Mouse (Mus musculus) thymus, adult 2 months (tissue): Measurements from ENCODE around the gene Mdh1b. TPM values are rescaled to one million over a fixed set of nuclear protein-coding genes. Genes with fewer than 3 reads are reported as not detected.

Source experiments
- DNase-seq: peaks from one replicate; pipeline ENCODE4 v3.0.0; 2021
- H3K27ac ChIP-seq: fragments of 200-500 bp; 2 replicates; pipeline ENCODE4 v1.5.1; 2012; ENCODE audit warnings: low read length, control low read depth; ENCODE audit not compliant: control insufficient read depth, insufficient read depth
- H3K27me3 ChIP-seq: fragments of 200-500 bp; 2 replicates; pipeline ENCODE4 v1.6.1; 2012; ENCODE audit warnings: mild to moderate bottlenecking, low read length, moderate library complexity, mixed read lengths; ENCODE audit not compliant: control insufficient read depth, insufficient read depth
- H3K36me3 ChIP-seq: fragments of 200-500 bp; 2 replicates; pipeline ENCODE4 v1.6.1; 2012; ENCODE audit warnings: mild to moderate bottlenecking, low read length, moderate library complexity; ENCODE audit not compliant: control insufficient read depth, insufficient read depth
- H3K4me1 ChIP-seq: fragments of 200-500 bp; replicated peaks from 2 replicates; pipeline ENCODE4 v1.6.1; 2012; ENCODE audit warnings: low read length; ENCODE audit not compliant: control insufficient read depth, insufficient read depth
- H3K4me3 ChIP-seq: fragments of 200-500 bp; 2 replicates; pipeline ENCODE4 v1.5.1; 2012; ENCODE audit warnings: mild to moderate bottlenecking, low read length, control low read depth, moderate library complexity; ENCODE audit not compliant: control insufficient read depth, insufficient read depth
- CTCF ChIP-seq: fragments of 200-500 bp; IDR thresholded peaks from 2 replicates; pipeline ENCODE4 v1.5.1; 2012; ENCODE audit warnings: mild to moderate bottlenecking, control low read depth, low read length, moderate library complexity, borderline replicate concordance; ENCODE audit not compliant: control insufficient read depth, poor library complexity, insufficient read depth; ENCODE audit errors: extremely low read depth
- POLR2A ChIP-seq: fragments of 200-500 bp; IDR thresholded peaks from 2 replicates; pipeline ENCODE4 v1.6.1; 2012; ENCODE audit warnings: mild to moderate bottlenecking, low read length, control low read depth, moderate library complexity; ENCODE audit not compliant: control insufficient read depth, poor library complexity, insufficient read depth; ENCODE audit errors: extremely low read depth
- WGBS: fragments of 180-500 bp; shearing (Covaris S2); methylation state at CpG from one replicate; pipeline ENCODE4 v1.1.7; 2018; 5-methylcytosine and 5-hydroxymethylcytosine counted together
- polyA plus RNA-seq: library from polyadenylated mRNA; depleted of rRNA; stranded (reverse); fragments of >200 nt; gene quantifications from 2 replicates; pipeline ENCODE4 v1.2.3, GENCODE M21; 2012

Gene Mdh1b
- polyA plus RNA-seq, 1 experiment: not detected

- H3K36me3 ChIP-seq: no peaks in the 10 kb centered on the region
- WGBS: 96% methylated on average over 7 of the region's 7 CpGs
These were observed 34.3 kb upstream of the Mdh1b start for GRCm38 (mm10) chr1:63764395-63764794.

GRCm38 (mm10) chr1:63763881-63764386 is 33.8 kb upstream of the Mdh1b start:
- TF ChIP-seq POLR2A (no peak), CTCF (no peak)
- no peak overlapping the region for H3K4me3 ChIP-seq
- H3K27me3 ChIP-seq: no peaks in the 10 kb centered on the region
- no peak overlapping the region for H3K27ac ChIP-seq
- no peak for DNase-seq
- H3K36me3 ChIP-seq: no peaks in the 10 kb centered on the region
- 66% methylated on average over 7 of the region's 7 CpGs for WGBS
- no peaks in the 10 kb centered on the region for H3K4me1 ChIP-seq

More at GRCm38 (mm10) chr1:63764395-63764794, 34.3 kb upstream of the Mdh1b start:
- no peaks in the 10 kb centered on the region for H3K27me3 ChIP-seq
- H3K4me1 ChIP-seq: no peaks in the 10 kb centered on the region
- no peak overlapping the region for H3K27ac ChIP-seq
- TF ChIP-seq CTCF (no peak), POLR2A (no peak)
- H3K4me3 ChIP-seq: no peak overlapping the region
- no peak for DNase-seq

- H3K27ac ChIP-seq: no peak overlapping the region
- peak; percentile 10 for DNase-seq
- WGBS: 12% methylated on average over 3 of the region's 3 CpGs
These were observed 33.1 kb upstream of the Mdh1b start for GRCm38 (mm10) chr1:63763212-63763694.

GRCm38 (mm10) chr1:63756005-63756404 is 25.9 kb upstream of the Mdh1b start:
- no peak for DNase-seq
- Histone ChIP-seq H3K27ac (no peak overlapping the region), H3K27me3 (no peaks in the 10 kb centered on the region), H3K36me3 (no peaks in the 10 kb centered on the region; the same call in 1 of the 2 replicates), H3K4me1 (no peaks in the 10 kb centered on the region), H3K4me3 (no peak overlapping the region)
- TF ChIP-seq CTCF: no peak
- no peak for TF ChIP-seq POLR2A
- WGBS: 69% methylated on average over 2 of the region's 2 CpGs

More at GRCm38 (mm10) chr1:63763212-63763694, 33.1 kb upstream of the Mdh1b start:
- H3K4me1 ChIP-seq: no peaks in the 10 kb centered on the region
- H3K27me3 ChIP-seq: no peaks in the 10 kb centered on the region
- no peaks in the 10 kb centered on the region for H3K36me3 ChIP-seq
- no peak overlapping the region for H3K4me3 ChIP-seq
- TF ChIP-seq POLR2A: no peak

- H3K4me3 ChIP-seq: peak overlapping the region; percentile 66; the same call in 1 of the 2 replicates
- no peaks in the 10 kb centered on the region for H3K36me3 ChIP-seq
- peak; percentile 5 for DNase-seq
- peaks cover 3% of the 10 kb centered on the region for H3K4me1 ChIP-seq
- H3K27ac ChIP-seq: no peak overlapping the region
- no peaks in the 10 kb centered on the region for H3K27me3 ChIP-seq
- no peak for TF ChIP-seq POLR2A
- TF ChIP-seq CTCF: no peak
- 76% methylated on average over 8 of the region's 8 CpGs for WGBS
These were observed 322 bp downstream of the Mdh1b start for GRCm38 (mm10) chr1:63729796-63730195.

- no peak overlapping the region for H3K4me3 ChIP-seq
- H3K27me3 ChIP-seq: no peaks in the 10 kb centered on the region
- no peaks in the 10 kb centered on the region for H3K4me1 ChIP-seq
- no peak for DNase-seq
- no peaks in the 10 kb centered on the region for H3K36me3 ChIP-seq
- 83% methylated on average over 7 of the region's 7 CpGs for WGBS
- no peak for TF ChIP-seq CTCF
- no peak for TF ChIP-seq POLR2A
- no peak overlapping the region for H3K27ac ChIP-seq
These were observed 10.0 kb downstream of the Mdh1b start for GRCm38 (mm10) chr1:63720161-63720560.

GRCm38 (mm10) chr1:63708876-63709275 is 21.2 kb downstream of the Mdh1b start:
- Histone ChIP-seq H3K4me1 (no peaks in the 10 kb centered on the region), H3K36me3 (no peaks in the 10 kb centered on the region), H3K27me3 (no peaks in the 10 kb centered on the region), H3K4me3 (no peak overlapping the region), H3K27ac (no peak overlapping the region)
- no peak for DNase-seq
- TF ChIP-seq POLR2A: no peak
- WGBS: 78% methylated on average over 3 of the region's 3 CpGs
